9 mouse cellular contexts compared by ENCODE assay signal in the genomic region with DNA sequence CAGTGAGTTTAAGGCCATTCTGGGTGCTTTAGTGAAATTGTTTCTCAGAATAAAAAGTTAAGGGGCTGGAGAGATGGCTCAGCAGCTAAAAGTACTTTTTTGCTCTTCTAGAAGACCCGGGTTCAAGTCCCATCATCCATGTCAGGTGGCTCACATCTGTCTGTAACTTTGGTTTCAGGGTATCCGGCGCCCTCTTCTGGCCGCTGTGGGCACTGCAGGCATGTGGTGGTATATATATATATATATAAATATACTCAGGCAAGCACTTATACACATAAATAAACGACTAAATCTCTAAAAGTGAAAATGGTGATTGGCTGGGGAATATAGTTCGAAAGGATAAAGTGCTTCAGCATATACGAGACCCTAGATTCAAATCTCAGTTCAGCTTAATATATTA.
DNase-seq lines count a peak whose midpoint lies in the region; ATAC-seq and TF ChIP-seq lines count a peak whose summit lies in the region.
"Had no signal": no experiment of that assay in that cellular context is flagged by ENCODE, and none has a peak within 500 bp of the region (broad histone marks: within the 10 kb centered on the region; RNA-seq: fewer than 3 reads in every experiment).

No protein-coding gene starts in this region.

- CTCF ChIA-PET in Patski (lab: Charles Lee), result no interaction called here

- DNase-seq in heart, postnatal 4 days, result peak; percentile 36
- DNase-seq in heart, adult 9 months (ENCODE audit: low spot score in 2 of 2), result no peak
- peak; percentile 18 for DNase-seq in lung, postnatal 10 days
- DNase-seq in lung, postnatal 4 days, result no peak
- DNase-seq in Patski (ENCODE audit: low read depth, low spot score), result no peak
- peak; percentile 7 for DNase-seq in naive thymus-derived CD4-positive, alpha-beta T cell, adult 2 months (ENCODE audit: low read depth)
- no peak for DNase-seq in gastrocnemius, adult 18-20 months (ENCODE audit: low spot score)
- DNase-seq in right cerebral cortex, postnatal 14 days, result no peak

- POLR2A ChIA-PET in Patski (lab: Charles Lee), result no interaction called here

- TF ChIP-seq CTCF in Patski (IDR thresholded peaks at IDR 0.05), result peak; percentile 71

- H3K27me3 ChIP-seq in Patski, result no peaks in the 10 kb centered on the region
- H3K27me3 ChIP-seq: midbrain, embryonic 12.5 days had no signal

- in situ Hi-C loops in Patski (cut with MboI; ENCODE audit: low pct_unique_long_range_greater_than_20kb), result no loop called here

- no peak for ATAC-seq in Patski

Comparison
In these comparisons a context has a peak if more than half of its experiments do, and no peak if none do; other contexts are left out.
1. DNase-seq: peak in heart, postnatal 4 days (single experiment), lung, postnatal 10 days (single experiment) and naive thymus-derived CD4-positive, alpha-beta T cell, adult 2 months (single experiment); none in heart, adult 9 months (0 of 2), lung, postnatal 4 days (0 of 2), Patski (single experiment), gastrocnemius, adult 18-20 months (single experiment) and right cerebral cortex, postnatal 14 days (single experiment).